Mouse (Mus musculus): ENCODE measurements around the gene Pmf1. TPM values are rescaled to one million over a fixed set of nuclear protein-coding genes. Genes with fewer than 3 reads are reported as not detected.

Pmf1 gene
- polyA plus RNA-seq, 1 experiment from 2014 or later, result 62.5 TPM

DNA sequence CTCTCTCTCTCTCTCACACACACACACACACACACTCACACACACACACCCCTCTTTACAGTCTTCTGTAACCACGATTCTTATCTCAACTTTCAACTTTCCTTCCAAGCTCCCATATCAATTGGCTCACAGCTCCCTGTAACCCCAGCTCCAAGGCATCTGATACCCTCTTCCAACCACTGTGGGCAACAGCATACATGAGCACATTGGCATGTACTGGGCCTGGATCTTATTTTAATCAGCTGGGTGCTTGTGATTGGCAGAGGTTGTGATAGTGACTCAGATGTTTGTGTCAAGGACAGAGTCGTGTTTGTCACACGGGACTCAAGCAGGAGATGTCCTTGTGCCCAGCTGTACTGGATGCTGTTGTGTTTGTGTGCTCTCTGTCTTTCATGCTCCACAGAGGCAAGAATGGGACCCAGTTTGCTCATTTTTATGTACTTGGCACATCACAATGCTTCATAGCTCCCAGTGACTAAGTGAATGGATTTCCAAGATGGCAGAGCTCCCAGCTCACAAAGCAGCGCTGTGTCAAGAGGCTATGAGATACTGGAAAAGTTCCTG, 17.3 kb upstream of the Pmf1 start:
- H3K4me1 ChIP-seq (replicated peaks; ENCODE audit: control insufficient read depth, insufficient read depth, low read length), result 0 out of 2 replicates have a peak, but pooled peaks cover 6% of the 10 kb centered on the region
- H3K36me3 ChIP-seq (ENCODE audit: control insufficient read depth, insufficient read depth), result no peaks in the 10 kb centered on the region
- TF ChIP-seq CTCF (IDR thresholded peaks at IDR 0.05; ENCODE audit: low read depth), result no peak
- no peak overlapping the region for H3K4me3 ChIP-seq (ENCODE audit: low read depth, low read length)
- H3K27me3 ChIP-seq (replicated peaks; ENCODE audit: control insufficient read depth, insufficient read depth, low read length), result no peaks in the 10 kb centered on the region
- H3K4me2 ChIP-seq (replicated peaks; ENCODE audit: low read depth), result no peak overlapping the region
- 64% methylated on average over 4 of the region's 4 CpGs for WGBS
- H3K9me3 ChIP-seq (ENCODE audit: control insufficient read depth), result no peaks in the 10 kb centered on the region
- no peak overlapping the region for H3K9ac ChIP-seq (ENCODE audit: low read depth, low read length)
- H3K27ac ChIP-seq (ENCODE audit: low read depth, low read length), result no peak overlapping the region
- ATAC-seq, result no peak

DNA sequence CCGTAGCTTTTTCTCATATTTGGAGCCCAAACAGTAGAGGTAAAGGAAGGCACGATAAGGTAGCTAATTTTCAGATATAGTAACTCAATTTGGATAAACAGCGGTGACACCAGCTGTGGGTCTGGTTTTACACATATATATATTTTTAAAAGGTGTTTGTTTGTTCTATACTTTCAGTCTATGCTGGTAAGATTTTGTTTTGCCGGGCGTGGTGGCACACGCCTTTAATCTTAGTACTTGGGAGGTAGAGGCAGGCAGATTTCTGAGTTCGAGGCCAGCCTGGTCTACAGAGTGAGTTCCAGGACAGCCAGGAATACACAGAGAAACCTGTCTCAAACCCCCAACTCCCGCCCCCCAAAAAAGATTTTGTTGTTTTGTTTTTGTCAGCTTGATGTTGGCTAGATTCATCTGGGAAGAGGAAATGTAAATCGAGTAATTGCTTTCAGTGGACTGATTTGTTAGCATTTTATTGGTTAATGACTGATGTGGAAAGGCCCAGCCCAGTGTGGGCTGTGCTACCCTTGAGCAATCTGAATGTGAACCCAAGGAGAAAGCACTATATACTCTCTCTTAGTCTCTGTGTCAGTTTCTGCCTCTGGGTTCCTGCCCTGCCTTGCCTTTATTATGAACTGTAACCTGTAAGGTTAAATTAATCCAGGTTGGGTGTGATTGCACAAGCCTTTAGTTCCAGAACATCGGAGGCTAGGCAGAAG, 15.7 kb upstream of the Pmf1 start:
- no peak for TF ChIP-seq CTCF (IDR thresholded peaks at IDR 0.05; ENCODE audit: low read depth)
- no peaks in the 10 kb centered on the region for H3K27me3 ChIP-seq (replicated peaks; ENCODE audit: control insufficient read depth, insufficient read depth, low read length)
- H3K9ac ChIP-seq (ENCODE audit: low read depth, low read length), result no peak overlapping the region
- no peaks in the 10 kb centered on the region for H3K9me3 ChIP-seq (ENCODE audit: control insufficient read depth)
- no peak overlapping the region for H3K4me2 ChIP-seq (replicated peaks; ENCODE audit: low read depth)
- 67% methylated on average over 10 of the region's 10 CpGs for WGBS
- H3K36me3 ChIP-seq (ENCODE audit: control insufficient read depth, insufficient read depth), result peaks cover 6% of the 10 kb centered on the region
- H3K4me3 ChIP-seq (ENCODE audit: low read depth, low read length), result no peak overlapping the region
- no peak for ATAC-seq
- H3K4me1 ChIP-seq (replicated peaks; ENCODE audit: control insufficient read depth, insufficient read depth, low read length), result 0 out of 2 replicates have a peak, but pooled peaks cover 11% of the 10 kb centered on the region
- H3K27ac ChIP-seq (ENCODE audit: low read depth, low read length), result 0 out of 2 replicates have a peak overlapping the region, but pooled peaks have one; percentile 36

- Histone ChIP-seq H3K27ac (ENCODE audit: low read depth, low read length) (peak overlapping the region; percentile 36; the same call in 1 of the 2 replicates), H3K36me3 (ENCODE audit: control insufficient read depth, insufficient read depth) (peaks cover 11% of the 10 kb centered on the region), H3K9me3 (ENCODE audit: control insufficient read depth) (no peaks in the 10 kb centered on the region), H3K4me2 (replicated peaks; ENCODE audit: low read depth) (peak overlapping the region; percentile 95), H3K9ac (ENCODE audit: low read depth, low read length) (no peak overlapping the region), H3K4me1 (replicated peaks; ENCODE audit: control insufficient read depth, insufficient read depth, low read length) (0 out of 2 replicates have a peak, but pooled peaks cover 11% of the 10 kb centered on the region), H3K27me3 (replicated peaks; ENCODE audit: control insufficient read depth, insufficient read depth, low read length) (no peaks in the 10 kb centered on the region), H3K4me3 (ENCODE audit: low read depth, low read length) (peak overlapping the region; percentile 68; the same call in 1 of the 2 replicates)
- ATAC-seq, result no peak
- WGBS, result 7% methylated on average over 2 of the region's 2 CpGs
- TF ChIP-seq CTCF (IDR thresholded peaks at IDR 0.05; ENCODE audit: low read depth), result no peak
Observed at GRCm38 (mm10) chr3:88425330-88425689, 15.2 kb upstream of the Pmf1 start.

DNA sequence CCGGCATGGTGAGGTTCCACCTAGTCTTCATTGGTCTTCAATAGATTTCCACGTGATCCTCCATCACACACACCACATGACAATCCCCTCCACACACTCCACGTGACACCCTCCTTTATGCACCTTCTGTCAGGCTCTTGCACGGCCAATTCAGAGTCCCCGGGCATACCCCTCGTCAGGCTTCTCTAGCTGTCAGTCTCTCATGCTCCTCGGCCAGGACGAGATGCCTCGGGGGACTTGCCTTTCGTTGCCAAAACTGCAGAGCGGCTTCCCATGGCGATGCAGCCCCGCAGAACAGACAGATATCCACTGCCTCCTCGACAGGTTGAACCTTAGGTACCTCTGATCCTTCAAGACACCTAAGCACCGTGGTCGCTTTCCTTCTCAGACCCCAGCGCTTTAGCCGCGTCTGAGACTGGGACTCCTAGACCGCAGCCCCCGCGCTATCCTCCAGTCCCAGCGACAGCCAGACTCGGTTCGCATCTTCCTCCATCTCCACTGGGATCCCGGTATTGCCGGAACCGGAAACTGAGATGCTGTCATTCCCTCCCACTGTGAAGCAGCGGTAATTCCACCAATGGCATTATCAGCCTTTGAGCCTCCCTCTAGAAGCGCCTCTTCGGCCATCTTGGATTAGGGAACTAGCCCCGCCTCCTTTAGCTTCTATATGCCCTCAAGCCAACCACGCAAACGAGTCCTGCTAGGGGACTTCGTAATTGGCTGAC, 14.6 kb upstream of the Pmf1 start, which contains the start of gene Slc25a44:
Slc25a44 (minus strand) TSS at position 535 of the 725 bp plus-strand sequence.
- Histone ChIP-seq H3K4me2 (replicated peaks; ENCODE audit: low read depth) (peak within 1 kb of the TSS; percentile 95), H3K27ac (ENCODE audit: low read depth, low read length) (peak within 1 kb of the TSS; percentile 41; the same call in 1 of the 2 replicates), H3K4me1 (replicated peaks; ENCODE audit: control insufficient read depth, insufficient read depth, low read length) (0 out of 2 replicates have a peak, but pooled peaks cover 11% of the 10 kb centered on the region), H3K4me3 (ENCODE audit: low read depth, low read length) (peak within 1 kb of the TSS; percentile 68), H3K9me3 (ENCODE audit: control insufficient read depth) (no peaks in the 10 kb centered on the region), H3K36me3 (ENCODE audit: control insufficient read depth, insufficient read depth) (peaks cover 17% of the 10 kb centered on the region), H3K27me3 (replicated peaks; ENCODE audit: control insufficient read depth, insufficient read depth, low read length) (no peaks in the 10 kb centered on the region), H3K9ac (ENCODE audit: low read depth, low read length) (peak within 1 kb of the TSS; percentile 59)
- TF ChIP-seq CTCF (IDR thresholded peaks at IDR 0.05; ENCODE audit: low read depth), result no peak
- ATAC-seq, result peak; percentile 94
- WGBS, result 1% methylated on average over 35 of the region's 35 CpGs

GRCm38 (mm10) chr3:88422020-88422720, 12.0 kb upstream of the Pmf1 start:
- peak overlapping the region; percentile 65 for H3K27ac ChIP-seq (ENCODE audit: low read depth, low read length)
- 0 out of 2 replicates have a peak, but pooled peaks cover 11% of the 10 kb centered on the region for H3K4me1 ChIP-seq (replicated peaks; ENCODE audit: control insufficient read depth, insufficient read depth, low read length)
- H3K36me3 ChIP-seq (ENCODE audit: control insufficient read depth, insufficient read depth), result peaks cover 31% of the 10 kb centered on the region
- WGBS, result 26% methylated on average over 9 of the region's 9 CpGs
- H3K27me3 ChIP-seq (replicated peaks; ENCODE audit: control insufficient read depth, insufficient read depth, low read length), result no peaks in the 10 kb centered on the region
- no peak overlapping the region for H3K4me3 ChIP-seq (ENCODE audit: low read depth, low read length)
- H3K4me2 ChIP-seq (replicated peaks; ENCODE audit: low read depth), result peak overlapping the region; percentile 3; the same call in 1 of the 2 replicates
- TF ChIP-seq CTCF (IDR thresholded peaks at IDR 0.05; ENCODE audit: low read depth), result peak; percentile 61
- peak; percentile 74 for ATAC-seq
- H3K9me3 ChIP-seq (ENCODE audit: control insufficient read depth), result no peaks in the 10 kb centered on the region
- no peak overlapping the region; the same call in 1 of the 2 replicates for H3K9ac ChIP-seq (ENCODE audit: low read depth, low read length)

All from intestine, postnatal 0 days (tissue).